Mouse (Mus musculus) left cerebral cortex, postnatal 25 days (tissue): ENCODE results near the gene Ilf3. TPM values are rescaled to one million over a fixed set of nuclear protein-coding genes. Genes with fewer than 3 reads are reported as not detected.

Experiments used
- DNase-seq, 2 experiments: peaks; one replicate each; pipeline ENCODE4 v3.0.0; 2022; ENCODE audit warnings: low spot score in 2 of 2, mixed read lengths in 1 of 2
- intact Hi-C: fragments of 180-260 bp; cut with DNase I; formaldehyde crosslinking; loops from one replicate; pipeline ENCODE4 v1.15.1; 2025
- total RNA-seq, 2 experiments: library from RNA; stranded (reverse); gene quantifications; 2 replicates each; pipeline ENCODE4 v1.2.3; 2021

Ilf3 gene
- total RNA-seq, 2 experiments from 2014 or later = 68.0 to 77.7 TPM

GRCm38 (mm10) chr9:21336491-21336890 is 31.2 kb upstream of the Ilf3 start:
- intact Hi-C loops = no loop called here
- DNase-seq = no peak

- no peak for DNase-seq
Observed at GRCm38 (mm10) chr9:21337652-21338051, 30.0 kb upstream of the Ilf3 start.

GRCm38 (mm10) chr9:21340411-21340810 is 27.3 kb upstream of the Ilf3 start:
- intact Hi-C loops = no loop called here
- DNase-seq = no peak

More at GRCm38 (mm10) chr9:21337652-21338051, 30.0 kb upstream of the Ilf3 start:
- intact Hi-C loops = no loop called here

- DNase-seq = no peak
Observed at GRCm38 (mm10) chr9:21346627-21347365, 20.9 kb upstream of the Ilf3 start.

GRCm38 (mm10) chr9:21348152-21348551 is 19.5 kb upstream of the Ilf3 start:
- intact Hi-C loops = no loop called here
- no peak for DNase-seq

More at GRCm38 (mm10) chr9:21346627-21347365, 20.9 kb upstream of the Ilf3 start:
- intact Hi-C loops = no loop called here

- DNase-seq = no peak
- intact Hi-C loops = no loop called here
Observed at GRCm38 (mm10) chr9:21351178-21351577, 16.5 kb upstream of the Ilf3 start.

GRCm38 (mm10) chr9:21351702-21352377 is 15.8 kb upstream of the Ilf3 start:
- intact Hi-C loops = no loop called here
- DNase-seq = no peak

GRCm38 (mm10) chr9:21352463-21353372 is 15.0 kb upstream of the Ilf3 start:
- no peak for DNase-seq
- intact Hi-C loops = no loop called here

GRCm38 (mm10) chr9:21353373-21353686 is 14.3 kb upstream of the Ilf3 start:
- intact Hi-C loops = no loop called here

GRCm38 (mm10) chr9:21354796-21355195 is 12.9 kb upstream of the Ilf3 start:
- no peak for DNase-seq
- intact Hi-C loops = no loop called here

More at GRCm38 (mm10) chr9:21353373-21353686, 14.3 kb upstream of the Ilf3 start:
- DNase-seq = no peak

GRCm38 (mm10) chr9:21356981-21357718 is 10.5 kb upstream of the Ilf3 start:
- DNase-seq = peak; percentile 70 to 81
- intact Hi-C loops = loop anchor here (1.0 kb wide), 2 partner anchors 39 to 44 kb away; no protein-coding TSS in a partner anchor

GRCm38 (mm10) chr9:21366541-21367220 is 990 bp upstream of the Ilf3 start:
- intact Hi-C loops = loop anchor here (1.0 kb wide), 3 partner anchors 44 to 180 kb away; partner anchors contain the start of gene Carm1
- peak; percentile 62 to 69 for DNase-seq

GRCm38 (mm10) chr9:21368131-21368584 is 487 bp downstream of the Ilf3 start:
- peak; percentile 61 to 70 for DNase-seq
- intact Hi-C loops = no loop called here

- intact Hi-C loops = no loop called here
- no peak for DNase-seq
Observed at GRCm38 (mm10) chr9:21369080-21369479, 1.4 kb downstream of the Ilf3 start.

- intact Hi-C loops = no loop called here
- no peak for DNase-seq
Observed at GRCm38 (mm10) chr9:21370876-21371275, 3.2 kb downstream of the Ilf3 start.

GRCm38 (mm10) chr9:21372508-21372907 is 4.8 kb downstream of the Ilf3 start:
- intact Hi-C loops = no loop called here
- DNase-seq = no peak

GRCm38 (mm10) chr9:21379195-21379594 is 11.5 kb downstream of the Ilf3 start:
- intact Hi-C loops = no loop called here
- DNase-seq = no peak

GRCm38 (mm10) chr9:21380868-21381267 is 13.2 kb downstream of the Ilf3 start:
- intact Hi-C loops = no loop called here
- DNase-seq = peak in 1 of 2 experiments; percentile 31

- DNase-seq = no peak
- intact Hi-C loops = no loop called here
Observed at GRCm38 (mm10) chr9:21383966-21384365, 16.3 kb downstream of the Ilf3 start.
